Comparison of ENCODE assay signal across 8 mouse cellular contexts in genomic region chr19:38480731-38481621, GRCm38 (mm10). TPM values are rescaled to one million over a fixed set of nuclear protein-coding genes. Genes with fewer than 3 reads are reported as not detected.
A peak's percentile ranks its signal among the peaks of the same experiment; 100 is the strongest.
DNase-seq lines count a peak whose midpoint lies in the region; ATAC-seq lines count a peak whose summit lies in the region.

Gene Plce1 (plus strand): TSS chr19:38481109.

- H3K36me3 ChIP-seq in megakaryocyte, embryonic 14.5 days (replicated peaks; ENCODE audit: low read length): no peaks in the 10 kb centered on the region
- H3K36me3 ChIP-seq in embryonic facial prominence, embryonic 12.5 days: no peaks in the 10 kb centered on the region
- H3K36me3 ChIP-seq in heart, embryonic 14.5 days (ENCODE audit: control insufficient read depth, insufficient read depth, low read length): no peaks in the 10 kb centered on the region

- H3K9me3 ChIP-seq in megakaryocyte, embryonic 14.5 days: no peaks in the 10 kb centered on the region; the same call in 1 of the 2 replicates
- H3K9me3 ChIP-seq in embryonic facial prominence, embryonic 12.5 days: no peaks in the 10 kb centered on the region
- no peaks in the 10 kb centered on the region for H3K9me3 ChIP-seq in heart, embryonic 14.5 days (ENCODE audit: control insufficient read depth, low read length)

- peaks cover 63% of the 10 kb centered on the region for H3K27me3 ChIP-seq in megakaryocyte, embryonic 14.5 days (replicated peaks)
- 0 out of 2 replicates have a peak, but pooled peaks cover 21% of the 10 kb centered on the region for H3K27me3 ChIP-seq in embryonic facial prominence, embryonic 12.5 days
- H3K27me3 ChIP-seq in heart, embryonic 14.5 days (ENCODE audit: control insufficient read depth, insufficient read depth, low read length): no peaks in the 10 kb centered on the region

- H3K4me1 ChIP-seq in megakaryocyte, embryonic 14.5 days: peaks cover 6% of the 10 kb centered on the region; the same call in 1 of the 2 replicates
- H3K4me1 ChIP-seq in embryonic facial prominence, embryonic 12.5 days: peaks cover 31% of the 10 kb centered on the region
- H3K4me1 ChIP-seq in heart, embryonic 14.5 days (ENCODE audit: control insufficient read depth in 2 of 2, insufficient read depth in 2 of 2, low read length in 2 of 2): peaks cover 9 to 28% of the 10 kb centered on the region in 2 experiments

- H3K27ac ChIP-seq in embryonic facial prominence, embryonic 12.5 days: no peak within 1 kb of the TSS
- H3K27ac ChIP-seq in heart, embryonic 14.5 days (replicated peaks in 1 of 2; ENCODE audit: control insufficient read depth in 1 of 2, insufficient read depth in 1 of 2, low read depth in 2 of 2, low read length in 2 of 2): peak within 1 kb of the TSS; percentile 52 to 71

- H3K9ac ChIP-seq in embryonic facial prominence, embryonic 12.5 days: peak within 1 kb of the TSS; percentile 70
- peak within 1 kb of the TSS; percentile 86 for H3K9ac ChIP-seq in heart, embryonic 14.5 days (ENCODE audit: low read length)

- H3K4me2 ChIP-seq in embryonic facial prominence, embryonic 12.5 days (replicated peaks): peak within 1 kb of the TSS; percentile 96
- peak within 1 kb of the TSS; percentile 69 for H3K4me2 ChIP-seq in heart, embryonic 14.5 days (ENCODE audit: low read length)

- no peak for ATAC-seq in megakaryocyte, adult 5-6 weeks (ENCODE audit: poor library complexity, severe bottlenecking)
- peak; percentile 83 for ATAC-seq in embryonic facial prominence, embryonic 12.5 days (ENCODE audit: insufficient number of reproducible peaks, insufficient read depth, low FRiP score, low TSS enrichment)
- ATAC-seq in heart, embryonic 14.5 days (ENCODE audit: insufficient number of reproducible peaks, insufficient read depth, low FRiP score, low read depth): peak; percentile 87

- under 1% methylated on average over 84 of the region's 90 CpGs for WGBS in embryonic facial prominence, embryonic 12.5 days
- under 1% methylated on average over 78 of the region's 90 CpGs for WGBS in heart, embryonic 14.5 days

- DNase-seq in kidney, postnatal 25 days: peak; percentile 11 to 52
- DNase-seq in lung, postnatal 36 days: peak; percentile 26
- DNase-seq in testis, postnatal 10 days (ENCODE audit: low spot score): peak; percentile 71
- no peak for DNase-seq in right cerebral cortex, postnatal 36 days (ENCODE audit: low spot score in 2 of 2)

- H3K4me3 ChIP-seq in megakaryocyte, embryonic 14.5 days (replicated peaks): peak within 1 kb of the TSS; percentile 70
- H3K4me3 ChIP-seq in embryonic facial prominence, embryonic 12.5 days: peak within 1 kb of the TSS; percentile 73
- peak within 1 kb of the TSS; percentile 66 to 70 for H3K4me3 ChIP-seq in heart, embryonic 14.5 days (ENCODE audit: control insufficient read depth in 1 of 2, insufficient read depth in 1 of 2, low read depth in 1 of 2, low read length in 2 of 2)

RNA-seq across cellular contexts. Expression of gene Plce1, which starts in this region (rescaled TPM):
- polyA plus RNA-seq in megakaryocyte, embryonic 14.5 days (2012; ENCODE audit: insufficient read depth, low replicate concordance): 0.01 and 0.48 TPM in 2 replicates
- total RNA-seq in megakaryocyte, adult 5-6 weeks (2015): not detected in 2 replicates
- total RNA-seq in megakaryocyte, adult 5-6 weeks (2017): 0.04 TPM in 1 of 2 replicates, not detected in the other
- polyA plus RNA-seq in embryonic facial prominence, embryonic 12.5 days (2016; fragmentation: Nextera tagmentation; extraction: Ambion mirVana): 4.7 and 5.7 TPM in 2 replicates
- polyA plus RNA-seq in heart, embryonic 14.5 days (2014; fragmentation: Nextera tagmentation; extraction: Ambion mirVana): 7.8 and 10.5 TPM in 2 replicates

Comparison
In these comparisons a context has a peak if more than half of its experiments do, and no peak if none do; other contexts are left out.
1. DNase-seq: peak in kidney, postnatal 25 days (2 of 2), lung, postnatal 36 days (single experiment) and testis, postnatal 10 days (single experiment); none in right cerebral cortex, postnatal 36 days (0 of 2).
2. Peak in every context shown above with its lines, with median percentiles within 50 percentile points of each other: H3K4me3 ChIP-seq.